Mouse (Mus musculus): ENCODE data around the gene Utp11.

DNA sequence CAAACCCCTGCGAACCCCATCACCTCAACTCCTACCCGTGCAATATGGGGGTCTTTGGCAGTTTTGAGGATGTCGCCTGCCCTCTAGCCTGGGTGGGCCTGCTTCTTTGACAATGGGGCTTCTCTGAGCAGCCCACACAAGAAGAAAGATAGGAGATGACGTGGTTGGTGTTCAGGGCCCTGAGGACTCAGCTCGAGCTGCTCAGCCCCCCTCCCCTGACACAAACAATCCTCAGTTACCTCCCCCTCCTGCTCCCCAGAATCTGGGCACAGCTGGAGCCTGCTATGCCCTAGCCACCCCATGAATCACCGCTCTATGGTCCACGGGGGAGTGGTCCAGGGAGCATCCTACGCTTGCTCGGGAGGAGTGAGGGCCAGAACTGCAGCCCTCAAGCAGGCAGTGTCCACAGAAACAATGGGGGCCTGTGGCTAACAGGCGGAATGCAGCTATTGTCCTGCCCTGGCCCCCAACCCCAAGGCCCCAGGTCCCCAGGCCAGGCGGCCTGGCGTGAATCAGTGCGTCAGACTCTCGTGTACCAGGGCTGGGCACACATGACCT is 25.8 kb downstream of the Utp11 start:
- no peak for TF ChIP-seq CTCF (IDR thresholded peaks at IDR 0.05; ENCODE audit: extremely low read depth, insufficient read length, insufficient replicate concordance, low read depth, low read length)
- TF ChIP-seq POLR2A (IDR thresholded peaks at IDR 0.05; ENCODE audit: low read depth, low read length), result no peak
